Mouse (Mus musculus) ES-E14 (cell line): ENCODE measurements around the gene Prrt1. TPM values are rescaled to one million over a fixed set of nuclear protein-coding genes. Genes with fewer than 3 reads are reported as not detected.
A peak's percentile ranks its signal among the peaks of the same experiment; 100 is the strongest.

ENCODE experiments used
- DNase-seq: peaks from one replicate; pipeline ENCODE4 v3.0.0-alpha.2; 2013; ENCODE audit warnings: low read depth, low spot score
- H3K27ac ChIP-seq: 2 replicates; pipeline ENCODE4 v1.5.1; 2012; ENCODE audit warnings: low read depth, mild to moderate bottlenecking, low read length, moderate library complexity, mixed read lengths; ENCODE audit not compliant: poor library complexity, insufficient read depth, severe bottlenecking
- H3K36me3 ChIP-seq: 2 replicates; pipeline ENCODE4 v1.6.1; 2012; ENCODE audit warnings: mild to moderate bottlenecking, low read length, moderate library complexity, mixed read lengths; ENCODE audit not compliant: control insufficient read depth, poor library complexity, insufficient read depth, severe bottlenecking
- H3K4me1 ChIP-seq, 2 experiments: fragments of 150-350 bp in 1 of 2; sonication (generic) in 1 of 2; 2 replicates each; pipeline ENCODE4 v1.6.1; 2012; ENCODE audit warnings: low read length in 2 of 2, mild to moderate bottlenecking in 1 of 2, mixed read lengths in 1 of 2; ENCODE audit not compliant: control insufficient read depth in 2 of 2, insufficient read depth in 2 of 2, poor library complexity in 1 of 2
- H3K4me3 ChIP-seq, 2 experiments: fragments of 150-350 bp in 1 of 2; sonication (generic) in 1 of 2; 2 replicates each; pipeline ENCODE4 v1.5.1; 2012; ENCODE audit warnings: low read length in 2 of 2, low read depth in 1 of 2, mild to moderate bottlenecking in 1 of 2, mixed read lengths in 1 of 2; ENCODE audit not compliant: insufficient read depth in 1 of 2, poor library complexity in 1 of 2, severe bottlenecking in 1 of 2
- H3K9ac ChIP-seq: 2 replicates; pipeline ENCODE4 v1.6.1; 2012; ENCODE audit warnings: low read depth, mild to moderate bottlenecking, low read length, mixed read lengths; ENCODE audit not compliant: poor library complexity, insufficient read depth, severe bottlenecking
- H3K9me3 ChIP-seq: fragments of 150-350 bp; sonication (generic); 2 replicates; pipeline ENCODE4 v1.6.1; 2012; ENCODE audit warnings: low read depth, mild to moderate bottlenecking, low read length; ENCODE audit not compliant: control insufficient read depth, insufficient read depth
- CHD2 ChIP-seq: IDR thresholded peaks from 2 replicates; pipeline ENCODE4 v1.6.1; 2014; ENCODE audit warnings: mild to moderate bottlenecking, low read depth, low read length, inconsistent platforms
- HCFC1 ChIP-seq: IDR thresholded peaks from 2 replicates; pipeline ENCODE4 v1.6.1; 2012; ENCODE audit warnings: low read length, inconsistent platforms, borderline replicate concordance; ENCODE audit not compliant: insufficient read depth
- MAFK ChIP-seq: IDR thresholded peaks from 2 replicates; pipeline ENCODE4 v1.6.1; 2014; ENCODE audit warnings: mild to moderate bottlenecking, low read depth, low read length, inconsistent platforms; ENCODE audit not compliant: insufficient read depth
- ZC3H11A ChIP-seq: IDR thresholded peaks from 2 replicates; pipeline ENCODE4 v1.6.1; 2012; ENCODE audit warnings: low read depth, mild to moderate bottlenecking, inconsistent platforms, low read length, borderline replicate concordance
- ZNF384 ChIP-seq: IDR thresholded peaks from 2 replicates; pipeline ENCODE4 v1.6.1; 2012; ENCODE audit warnings: low read depth, low read length, inconsistent platforms
- in situ Hi-C, 2 experiments: fragments of 600-800 bp; cut with MboI; formaldehyde crosslinking; loops; one replicate each; pipeline ENCODE4 v1.15.1; 2025; ENCODE audit warnings: low sequenced_read_pairs in 2 of 2, inconsistent platforms in 1 of 2; ENCODE audit not compliant: unreplicated experiment in 2 of 2
- total RNA-seq: library from RNA; depleted of rRNA; stranded (reverse); fragments of 300-350 nt; gene quantifications from 2 replicates; pipeline ENCODE4 v1.2.3, GENCODE M21; 2012

The Prrt1 gene
- total RNA-seq, 1 experiment: 0.13 TPM

- no peaks in the 10 kb centered on the region for H3K9me3 ChIP-seq
- in situ Hi-C loops: no loop called here
- H3K27ac ChIP-seq: peak within 1 kb of the TSS; percentile 49; the same call in 1 of the 2 replicates
- peak within 1 kb of the TSS; percentile 92 for H3K9ac ChIP-seq
- peaks cover 28% of the 10 kb centered on the region for H3K36me3 ChIP-seq
- H3K4me3 ChIP-seq: peak within 1 kb of the TSS; percentile 95
- H3K4me1 ChIP-seq: peaks cover 0 to 11% of the 10 kb centered on the region in 2 experiments; a peak in 2 of 4 replicates
- TF ChIP-seq ZC3H11A (no peak), MAFK (peak; percentile 30; the same call in 1 of the 2 replicates), HCFC1 (peak; percentile 94), CHD2 (peak; percentile 76), ZNF384 (no peak)
- peak; percentile 91 for DNase-seq
These were observed 17.8 kb downstream of the Prrt1 start, which contains the start of gene Atf6b for GRCm38 (mm10) chr17:34646906-34647787. Gene Atf6b (plus strand): TSS chr17:34647146.

DNA sequence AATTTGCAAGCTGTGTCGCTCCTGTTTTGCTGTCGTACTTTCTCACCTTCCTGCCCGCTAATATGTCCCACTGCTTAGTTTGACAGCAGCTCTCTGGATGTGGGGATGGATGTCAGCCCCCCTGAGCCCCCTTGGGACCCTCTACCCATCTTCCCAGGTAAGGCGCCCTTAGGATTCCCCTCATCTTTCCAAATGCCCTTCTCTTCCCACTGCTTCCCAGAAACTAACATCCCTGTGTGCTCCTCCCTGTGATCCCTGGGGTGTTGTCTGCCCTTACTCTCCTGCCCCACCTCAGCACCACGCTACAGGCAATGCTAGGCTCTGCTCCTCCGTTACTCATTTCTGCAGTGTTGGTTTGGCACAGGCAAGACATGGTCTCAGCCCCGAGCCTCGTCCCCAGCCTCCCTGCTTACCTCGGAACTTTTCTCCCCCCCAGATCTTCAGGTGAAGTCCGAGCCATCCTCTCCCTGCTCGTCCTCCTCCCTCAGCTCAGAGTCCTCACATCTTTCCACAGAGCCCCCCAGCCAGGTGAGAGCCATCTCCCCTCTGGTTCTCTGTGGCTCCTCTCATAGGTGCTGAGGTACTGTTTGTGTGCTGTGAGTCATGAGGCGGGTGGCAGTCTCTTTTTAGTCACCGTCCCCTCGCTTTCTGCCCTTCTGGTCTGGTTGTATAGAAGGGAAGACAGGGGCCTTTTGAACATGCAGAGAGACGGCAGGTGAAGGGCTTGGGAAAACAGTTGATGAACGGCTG, 19.0 kb downstream of the Prrt1 start:
- in situ Hi-C loops: no loop called here
- Histone ChIP-seq H3K9ac (no peak overlapping the region), H3K4me1 (peaks cover 0 to 11% of the 10 kb centered on the region in 2 experiments; a peak in 2 of 4 replicates), H3K27ac (no peak overlapping the region), H3K9me3 (no peaks in the 10 kb centered on the region), H3K4me3 (no peak overlapping the region), H3K36me3 (peaks cover 40% of the 10 kb centered on the region)
- DNase-seq: no peak
- TF ChIP-seq ZC3H11A: no peak
- TF ChIP-seq CHD2: no peak
- TF ChIP-seq MAFK: no peak
- TF ChIP-seq ZNF384: no peak
- no peak for TF ChIP-seq HCFC1

DNA sequence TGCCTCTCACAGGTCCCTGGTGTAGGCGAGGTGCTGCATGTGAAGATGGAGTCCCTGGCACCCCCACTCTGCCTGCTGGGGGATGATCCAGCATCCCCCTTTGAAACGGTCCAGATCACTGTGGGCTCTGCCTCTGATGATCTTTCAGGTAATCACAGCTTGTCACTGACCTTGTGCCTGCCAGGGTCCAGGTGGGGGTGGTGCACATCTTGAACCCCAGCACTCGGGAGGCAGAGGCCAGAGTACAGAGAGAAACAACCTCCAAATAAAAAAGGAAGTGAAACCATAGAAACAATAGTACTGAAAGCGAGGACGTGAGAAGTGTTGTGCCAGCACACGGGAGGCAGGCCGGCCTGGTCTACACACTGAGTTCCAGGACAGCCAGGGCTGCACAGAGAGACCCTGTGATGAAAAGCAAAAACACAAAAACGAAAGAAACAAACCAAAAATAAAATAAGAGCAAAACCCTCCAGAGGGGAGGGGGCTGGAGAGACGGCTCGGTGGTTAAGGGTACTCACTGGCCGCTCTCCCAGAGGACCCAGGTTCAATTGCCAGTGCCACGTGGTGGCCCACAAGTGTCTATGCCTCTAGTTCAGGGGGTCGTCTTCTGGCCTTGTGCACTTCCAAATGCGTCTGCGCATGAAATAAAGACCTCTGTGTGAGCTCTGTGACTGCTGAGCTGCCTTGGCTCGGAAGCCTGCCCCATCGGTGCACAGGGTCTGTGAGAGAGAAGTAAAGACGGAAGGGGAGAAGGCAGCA, 20.0 kb downstream of the Prrt1 start:
- Histone ChIP-seq H3K4me3 (no peak overlapping the region), H3K4me1 (peaks cover 0 to 9% of the 10 kb centered on the region in 2 experiments; a peak in 2 of 4 replicates), H3K9me3 (no peaks in the 10 kb centered on the region), H3K36me3 (peaks cover 47% of the 10 kb centered on the region), H3K9ac (no peak overlapping the region), H3K27ac (no peak overlapping the region)
- TF ChIP-seq MAFK (no peak), CHD2 (no peak), HCFC1 (no peak), ZC3H11A (no peak), ZNF384 (no peak)
- in situ Hi-C loops: no loop called here
- DNase-seq: no peak

- Histone ChIP-seq H3K4me1 (peaks cover 0 to 6% of the 10 kb centered on the region in 2 experiments; a peak in 2 of 4 replicates), H3K36me3 (peaks cover 53% of the 10 kb centered on the region)
- in situ Hi-C loops: no loop called here
These were observed 21.4 kb downstream of the Prrt1 start for GRCm38 (mm10) chr17:34650781-34651180.

More at GRCm38 (mm10) chr17:34650781-34651180, 21.4 kb downstream of the Prrt1 start:
- Histone ChIP-seq H3K9me3 (no peaks in the 10 kb centered on the region), H3K27ac (no peak overlapping the region), H3K9ac (no peak overlapping the region), H3K4me3 (no peak overlapping the region)
- TF ChIP-seq ZNF384 (no peak), MAFK (no peak), HCFC1 (no peak), CHD2 (no peak), ZC3H11A (no peak)
- no peak for DNase-seq
